Mouse (Mus musculus) erythroblast, embryonic 14.5 days (primary cell): ENCODE measurements around the gene Cacna1a.

Experiments used
- GATA1 ChIP-seq: IDR thresholded peaks from 2 replicates; pipeline ENCODE4 v1.6.1; 2012; ENCODE audit warnings: low read length, inconsistent platforms, mixed read lengths
- TAL1 ChIP-seq: IDR thresholded peaks from 3 replicates; pipeline ENCODE4 v1.6.1; 2012; ENCODE audit warnings: low read length, inconsistent platforms, mixed read lengths

- TF ChIP-seq GATA1 (no peak), TAL1 (no peak)
Observed at GRCm38 (mm10) chr8:84637946-84638554, 249.8 kb downstream of the Cacna1a start.
